Mouse (Mus musculus) c-Kit-positive CD71-positive TER-119-negative erythroid progenitor cells, embryonic 14.5 days (primary cell): ENCODE measurements around the gene Serpinb9e.
"Not testable (repeated sequence)": the region's sequence is repeated elsewhere in the genome, so short reads cannot be mapped to it uniquely, and the experiment has no call there.

Source experiments
- DNase-seq: peaks from one replicate; pipeline ENCODE4 v3.0.0-alpha.2; 2013; ENCODE audit warnings: low read depth

The Serpinb9e gene

GRCm38 (mm10) chr13:33249312-33249711 is at the start of gene Serpinb9e:
Gene Serpinb9e (plus strand): TSS chr13:33249612.
- not testable (repeated sequence) for DNase-seq

- no peak for DNase-seq
Observed at GRCm38 (mm10) chr13:33199740-33200139, 49.7 kb upstream of the Serpinb9e start.

GRCm38 (mm10) chr13:33308631-33309030 is 59.2 kb downstream of the Serpinb9e start:
- DNase-seq: not testable (repeated sequence)
